Mouse (Mus musculus): ENCODE results near the gene Atad5.

Atad5 gene

DNA sequence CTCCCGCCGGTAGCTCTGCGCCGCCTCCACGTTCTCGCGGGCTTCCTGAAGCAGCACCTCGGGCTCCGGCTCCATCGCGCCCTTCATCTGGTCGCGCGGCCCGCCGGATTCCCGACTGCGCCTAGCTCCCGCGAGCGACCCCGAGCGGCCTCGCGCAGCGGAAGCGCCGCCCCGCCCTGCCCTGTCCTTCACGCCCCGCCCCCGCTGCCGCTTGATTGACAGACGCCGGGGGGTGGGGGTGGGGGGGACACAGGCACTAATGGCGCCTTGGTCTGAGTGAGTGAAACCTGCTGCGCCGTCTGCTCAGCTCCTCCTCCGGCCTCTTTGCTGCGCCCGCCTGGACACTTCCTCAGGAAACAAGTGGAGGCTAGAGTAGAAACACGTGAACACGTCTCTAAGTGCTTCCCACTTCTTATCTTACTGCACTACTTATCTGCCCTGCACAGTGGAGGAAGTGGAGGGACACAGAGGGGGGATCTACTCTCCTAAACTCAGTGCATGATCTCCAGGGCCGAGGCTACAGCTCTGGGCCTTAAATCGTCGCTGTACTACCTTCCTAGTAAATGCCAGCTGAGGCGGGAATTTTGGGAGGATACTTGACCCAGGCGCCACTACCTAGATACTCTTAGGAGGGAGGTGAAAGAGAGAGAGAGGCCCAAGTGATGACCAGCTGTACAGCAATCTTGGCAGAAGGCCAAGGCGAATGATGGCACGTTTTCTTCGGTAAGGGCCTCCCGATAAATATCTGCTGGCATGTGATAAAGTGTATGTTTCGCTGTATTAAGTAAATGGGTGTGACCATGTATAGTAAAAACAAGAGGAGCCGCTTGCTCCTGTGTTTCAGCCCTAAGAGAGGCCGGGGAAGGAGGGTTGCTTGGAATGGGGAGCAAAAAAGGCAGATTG is 8.1 kb upstream of the Atad5 start, which contains the start of gene Crlf3:
TSS of gene Crlf3 (minus strand) at position 166 of the 903 bp plus-strand sequence.
- DNase-seq (ENCODE audit: low spot score in 2 of 2): peak; percentile 93

DNA sequence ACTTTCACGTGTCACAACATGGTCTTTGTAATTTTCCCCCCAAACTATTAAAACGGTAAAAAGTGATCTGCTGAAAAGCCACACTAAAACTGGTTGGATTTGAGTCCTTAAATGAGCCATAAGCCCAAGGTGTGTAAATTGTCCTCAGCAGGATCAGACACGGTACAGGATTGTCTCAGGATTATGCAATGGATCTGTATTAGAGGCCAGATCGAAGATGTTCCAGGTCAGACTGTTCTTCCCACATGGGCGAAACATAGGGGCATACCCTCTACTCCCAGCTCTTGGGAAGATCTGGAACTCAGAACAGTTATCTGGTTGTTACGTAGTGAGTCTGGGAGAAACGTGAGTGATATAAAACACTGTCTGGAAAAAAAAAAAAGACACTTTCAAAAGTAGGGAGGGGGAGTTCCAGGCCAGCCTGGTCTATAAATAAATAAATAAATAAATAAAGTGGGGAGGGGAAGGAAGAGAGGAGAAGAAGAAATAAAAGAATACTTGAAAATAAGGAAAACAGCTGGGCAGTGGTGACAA is 7.3 kb upstream of the Atad5 start:
- DNase-seq (ENCODE audit: low spot score in 2 of 2): no peak

DNA sequence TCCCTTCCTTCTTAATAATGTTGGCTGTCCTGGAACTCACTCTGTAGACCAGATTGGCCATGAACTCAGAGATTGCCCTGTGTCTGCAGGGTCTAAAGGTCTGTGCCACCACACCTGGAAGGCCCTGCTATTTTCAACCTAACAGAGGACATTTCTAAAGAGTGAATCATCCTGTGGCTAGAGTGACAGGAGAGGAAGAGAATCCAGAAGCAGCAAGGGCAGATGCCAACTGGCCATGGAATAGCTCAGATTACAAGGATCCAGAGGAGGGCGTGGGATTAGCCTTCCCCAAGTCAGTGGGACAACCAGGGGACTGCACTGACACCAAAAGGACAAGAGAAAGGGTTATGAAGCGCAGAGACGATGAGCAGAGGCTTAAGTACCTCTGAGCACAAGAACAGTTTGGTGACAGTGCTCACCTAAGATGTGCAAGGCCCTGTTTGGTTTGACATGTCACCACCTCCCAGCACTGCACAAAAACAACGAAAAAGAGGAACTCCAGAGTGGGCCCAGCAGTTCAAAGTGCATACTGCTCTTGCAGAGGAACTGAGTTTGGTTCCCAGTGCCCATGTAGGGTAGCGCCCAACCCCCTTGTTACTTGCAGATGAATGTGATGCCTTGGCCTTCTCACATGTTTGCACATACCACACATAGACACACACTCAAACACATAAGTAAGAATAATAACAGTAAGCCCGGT is 3.7 kb upstream of the Atad5 start:
- DNase-seq (ENCODE audit: low spot score in 2 of 2): peak; percentile 80 to 81

DNA sequence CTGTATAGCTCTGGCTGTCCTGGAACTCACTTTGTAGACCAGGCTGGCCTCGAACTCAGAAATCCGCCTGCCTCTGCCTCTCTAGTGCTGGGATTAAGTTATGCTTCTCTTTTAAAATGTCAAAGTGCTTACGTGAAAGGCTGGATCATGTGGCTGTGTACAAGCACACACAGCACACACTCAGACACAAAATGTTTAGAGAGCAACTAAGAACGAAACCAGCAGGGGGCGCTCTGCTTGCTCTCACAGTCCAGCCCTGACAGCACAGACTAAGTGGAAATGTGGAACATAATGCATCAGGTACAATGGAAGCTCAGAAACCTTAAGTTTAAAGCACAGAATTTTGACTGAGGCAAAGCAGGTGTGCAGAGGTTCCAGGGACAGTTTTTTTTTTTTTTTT is 2.4 kb upstream of the Atad5 start:
- peak; percentile 83 to 86 for DNase-seq (ENCODE audit: low spot score in 2 of 2)

DNA sequence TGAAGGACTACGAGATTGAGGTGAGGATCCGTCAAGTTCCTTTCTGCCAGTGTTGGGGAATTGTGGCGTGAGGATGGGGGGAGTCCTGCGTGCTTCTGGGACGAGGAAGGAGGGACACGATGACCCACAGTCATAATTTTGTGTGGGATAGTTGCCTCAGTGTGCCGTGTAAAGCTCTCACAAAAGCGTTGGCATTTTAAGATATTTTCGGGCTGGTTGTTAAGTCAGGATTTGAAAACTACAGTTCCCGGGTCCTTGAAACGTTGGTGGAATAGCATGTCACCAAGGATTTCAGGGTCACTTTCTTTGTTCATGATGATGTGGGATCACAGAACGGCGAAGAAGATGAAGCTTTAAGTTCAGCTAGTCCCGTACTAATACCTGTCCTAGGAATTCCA is 616 bp downstream of the Atad5 start:
- no peak for DNase-seq (ENCODE audit: low spot score in 2 of 2)

DNA sequence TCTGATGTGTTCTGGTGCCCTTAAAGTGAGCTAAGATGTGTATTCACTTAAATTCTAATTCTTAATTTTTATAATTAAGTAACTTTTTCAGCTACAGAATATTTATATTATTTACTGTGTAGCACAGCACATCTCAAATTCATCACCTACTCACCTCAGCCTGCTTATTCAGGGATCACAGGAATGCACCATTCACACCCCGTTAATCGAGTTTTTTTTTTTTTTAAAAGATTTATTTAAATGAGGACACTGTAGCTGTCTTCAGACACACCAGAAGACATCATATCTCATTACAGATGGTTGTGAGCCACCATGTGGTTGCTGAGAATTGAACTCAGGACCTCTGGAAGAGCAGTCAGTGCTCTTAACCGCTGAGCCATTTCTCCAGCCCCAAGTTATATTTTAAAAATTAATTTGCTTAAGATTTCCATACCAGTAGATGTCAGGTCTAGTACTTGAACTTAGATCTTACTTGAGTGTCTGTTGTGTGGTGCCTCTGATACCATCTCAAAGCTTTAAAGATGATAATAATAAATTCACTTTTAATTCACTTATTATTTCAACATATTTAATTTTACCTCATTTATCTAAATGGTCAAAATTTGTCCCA is 1.5 kb downstream of the Atad5 start:
- DNase-seq (ENCODE audit: low spot score in 2 of 2): no peak

DNA sequence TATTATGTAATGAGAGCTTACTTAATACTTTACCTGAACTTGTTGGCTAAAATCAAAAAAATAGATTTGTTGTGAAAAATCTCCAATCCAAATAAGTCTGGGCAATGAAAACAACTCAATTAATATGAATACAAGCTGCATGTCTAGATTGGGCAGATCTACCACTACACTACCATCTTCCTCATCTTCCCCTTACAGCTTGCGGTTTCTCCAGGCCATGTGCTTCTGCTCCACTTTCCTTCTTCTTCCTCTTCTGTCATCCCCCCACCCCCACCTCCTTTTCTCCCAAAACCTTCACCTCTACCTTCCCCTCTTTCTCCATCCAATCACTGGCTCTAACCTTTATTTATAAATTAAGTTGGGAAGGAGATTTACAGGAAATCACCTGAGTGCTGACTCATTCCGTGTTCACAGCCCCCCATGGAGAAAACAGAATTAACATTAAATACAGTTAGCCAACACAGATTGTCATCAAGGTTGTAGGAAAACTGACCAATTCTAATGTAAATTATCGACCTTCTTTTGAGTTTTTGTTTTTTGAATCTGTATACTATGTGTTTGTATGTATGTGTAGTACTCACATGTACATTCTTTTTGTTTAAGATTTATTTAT is 9.3 kb downstream of the Atad5 start:
- no peak for DNase-seq (ENCODE audit: low spot score in 2 of 2)

DNA sequence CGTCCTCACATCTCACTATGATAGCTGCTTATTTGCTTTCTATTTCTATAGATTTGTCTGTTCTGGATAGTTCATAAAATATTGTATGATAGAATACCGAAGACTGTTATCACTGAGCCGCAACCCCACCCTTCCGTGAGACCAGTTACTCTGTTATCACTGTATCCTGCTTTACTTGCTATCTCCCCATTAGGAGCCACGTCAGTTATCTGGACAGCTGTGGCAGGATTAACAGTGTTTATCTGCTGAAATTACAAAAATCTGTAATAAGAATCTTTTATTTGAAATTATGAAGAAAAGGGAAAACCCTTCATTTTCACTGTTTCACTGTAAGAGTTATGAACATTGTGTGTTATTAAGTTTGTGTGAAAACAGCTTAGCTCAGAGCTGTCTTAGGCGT is 12.1 kb downstream of the Atad5 start:
- no peak for DNase-seq (ENCODE audit: low spot score in 2 of 2)

DNA sequence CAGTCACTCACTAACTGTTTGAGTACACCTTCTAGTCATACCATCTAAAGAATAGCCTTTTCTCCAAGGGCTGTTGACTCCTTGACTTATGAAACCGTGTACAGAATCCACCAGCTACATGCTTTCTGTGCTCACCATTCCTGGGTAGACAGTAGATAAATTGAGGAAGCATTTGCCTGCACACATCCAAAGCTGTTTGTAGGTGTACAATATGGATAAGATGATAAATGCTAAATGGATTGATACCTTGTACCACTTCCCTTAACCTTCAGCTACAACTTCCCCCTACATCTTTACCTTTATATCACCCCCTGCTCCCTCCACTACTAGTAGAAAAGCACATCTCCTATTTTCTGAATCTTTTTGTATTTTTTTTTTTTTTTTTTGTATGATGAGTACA is 15.2 kb downstream of the Atad5 start:
- no peak for DNase-seq (ENCODE audit: low spot score in 2 of 2)

DNA sequence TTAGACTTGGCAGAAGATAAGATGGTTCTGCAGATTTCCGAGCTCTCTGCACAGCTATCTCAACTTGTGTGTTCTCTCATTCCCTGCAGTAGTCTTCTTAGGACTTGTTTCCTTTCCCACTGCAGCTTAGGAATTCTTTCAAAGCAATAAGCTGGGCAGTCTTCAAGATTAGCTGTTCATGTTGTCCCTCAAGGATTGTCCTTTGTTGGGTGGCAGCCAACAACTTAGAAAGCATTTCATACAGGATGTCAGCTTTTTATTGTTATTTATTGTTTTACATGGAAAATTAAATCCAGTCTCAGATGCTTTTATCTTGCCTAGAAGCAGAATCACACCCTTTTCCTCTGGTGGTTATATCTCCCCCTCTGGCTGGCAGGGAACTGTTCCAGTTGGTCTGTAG is 27.2 kb downstream of the Atad5 start:
- DNase-seq (ENCODE audit: low spot score in 2 of 2): no peak

DNA sequence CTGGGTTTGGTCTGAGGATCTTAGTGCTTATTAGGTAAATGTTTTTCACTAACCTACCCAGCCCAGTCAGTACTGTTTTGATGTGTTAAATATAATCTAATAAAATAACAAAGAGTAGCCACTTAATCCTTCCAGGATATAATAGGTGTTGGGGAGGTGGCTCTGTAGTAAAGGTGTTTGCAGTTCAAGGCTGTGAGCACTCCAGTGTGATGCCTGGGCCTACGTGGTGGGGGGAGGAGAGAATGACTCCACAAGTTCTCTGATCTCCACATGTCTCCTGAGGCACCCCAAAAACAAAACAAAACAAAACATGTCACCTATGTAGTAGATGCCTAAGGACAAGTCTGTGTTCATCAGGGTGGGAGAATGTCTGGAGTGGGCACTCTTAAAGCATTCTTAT is 42.9 kb downstream of the Atad5 start:
- no peak for DNase-seq (ENCODE audit: low spot score in 2 of 2)

DNA sequence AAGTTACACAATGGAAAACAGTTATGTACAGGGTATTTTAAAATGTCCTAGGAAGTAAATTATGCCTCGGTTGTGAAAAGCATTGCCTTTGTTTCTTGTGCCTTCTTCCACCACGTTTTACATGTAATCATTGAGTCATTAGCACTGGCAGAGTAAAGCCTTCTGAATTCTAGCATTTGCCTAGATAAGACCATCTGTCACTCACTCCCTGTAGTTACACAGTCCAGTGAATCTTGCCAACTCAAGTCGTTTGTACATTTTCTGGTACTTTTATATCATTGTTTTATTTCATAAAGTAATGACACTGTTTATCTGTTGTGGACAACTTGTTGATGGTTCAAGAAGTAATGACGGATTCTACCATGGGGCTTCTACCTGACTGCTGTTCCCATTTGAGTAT is 45.5 kb downstream of the Atad5 start:
- DNase-seq (ENCODE audit: low spot score in 2 of 2): no peak

DNA sequence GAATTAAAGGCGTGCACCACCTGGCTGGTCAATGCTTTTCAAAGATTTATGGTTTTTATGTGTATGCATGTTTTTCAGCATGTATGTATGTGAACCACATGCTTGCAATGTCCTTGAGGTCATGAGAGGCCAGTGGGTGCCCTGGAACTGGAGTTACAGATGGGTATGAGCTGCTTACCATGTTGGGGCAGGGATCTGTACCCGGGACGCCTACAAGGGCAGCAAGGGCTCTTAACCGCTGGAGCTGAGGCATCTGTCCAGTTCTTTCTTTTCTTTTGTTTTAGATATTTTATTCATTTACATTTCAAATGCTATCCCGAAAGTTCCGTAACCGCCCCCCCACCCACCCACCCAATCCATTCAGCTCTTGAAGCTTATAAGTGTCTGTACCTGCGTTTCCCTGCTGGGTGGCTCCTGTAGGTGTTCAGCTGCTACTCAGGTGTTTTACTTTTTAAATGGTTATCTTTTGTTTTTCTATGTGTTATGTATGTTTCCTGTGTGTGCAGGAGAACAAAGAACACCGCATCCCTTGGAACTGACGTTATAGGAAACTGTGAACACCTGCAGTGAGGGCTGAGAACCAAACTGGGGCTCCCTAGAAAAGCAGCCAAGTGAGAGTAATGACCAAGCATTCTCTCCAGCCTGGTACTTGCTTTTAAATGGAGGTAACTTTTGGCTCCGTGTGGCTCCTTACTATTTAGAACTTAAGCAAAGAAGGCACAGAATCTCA is 46.9 kb downstream of the Atad5 start:
- DNase-seq (ENCODE audit: low spot score in 2 of 2): no peak

DNA sequence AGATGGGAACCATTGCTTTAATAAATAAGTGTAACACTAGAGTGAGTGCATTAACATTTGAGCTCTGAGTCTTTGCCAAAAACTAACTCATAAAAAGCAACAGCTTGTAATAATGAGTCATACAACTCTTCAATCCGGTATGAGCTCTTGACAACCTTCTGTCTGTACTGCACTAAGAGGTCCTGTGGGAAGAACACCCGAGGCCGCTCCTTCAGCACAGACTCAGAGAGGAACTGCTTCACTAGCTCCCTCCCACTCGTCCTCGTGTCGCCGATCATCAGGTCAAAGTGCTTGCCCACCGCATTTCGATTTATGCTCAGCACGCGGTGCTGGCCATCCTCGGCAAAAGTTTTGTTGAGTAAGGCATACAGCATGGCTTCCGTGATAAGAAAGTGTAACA is 47.6 kb downstream of the Atad5 start:
- DNase-seq (ENCODE audit: low spot score in 2 of 2): no peak

DNA sequence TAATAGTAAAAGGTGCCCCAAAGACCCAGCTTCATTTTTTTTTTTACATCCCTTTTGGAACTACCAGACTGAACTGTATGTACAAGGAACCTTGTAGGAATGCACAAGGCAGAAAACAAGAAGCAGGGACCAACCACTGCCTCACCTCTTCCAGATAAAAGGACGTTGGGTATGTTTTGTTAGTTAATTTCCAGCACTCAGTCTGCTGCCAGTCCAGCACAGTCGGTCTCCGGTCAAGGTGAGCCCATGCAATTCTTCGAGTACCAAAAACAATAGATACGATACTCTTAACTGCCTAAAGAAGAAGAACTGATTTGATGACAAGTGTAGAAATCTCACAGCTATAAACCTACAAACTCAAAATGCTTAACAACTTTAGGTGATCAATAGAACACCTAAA is 48.6 kb downstream of the Atad5 start:
- DNase-seq (ENCODE audit: low spot score in 2 of 2): no peak

DNA sequence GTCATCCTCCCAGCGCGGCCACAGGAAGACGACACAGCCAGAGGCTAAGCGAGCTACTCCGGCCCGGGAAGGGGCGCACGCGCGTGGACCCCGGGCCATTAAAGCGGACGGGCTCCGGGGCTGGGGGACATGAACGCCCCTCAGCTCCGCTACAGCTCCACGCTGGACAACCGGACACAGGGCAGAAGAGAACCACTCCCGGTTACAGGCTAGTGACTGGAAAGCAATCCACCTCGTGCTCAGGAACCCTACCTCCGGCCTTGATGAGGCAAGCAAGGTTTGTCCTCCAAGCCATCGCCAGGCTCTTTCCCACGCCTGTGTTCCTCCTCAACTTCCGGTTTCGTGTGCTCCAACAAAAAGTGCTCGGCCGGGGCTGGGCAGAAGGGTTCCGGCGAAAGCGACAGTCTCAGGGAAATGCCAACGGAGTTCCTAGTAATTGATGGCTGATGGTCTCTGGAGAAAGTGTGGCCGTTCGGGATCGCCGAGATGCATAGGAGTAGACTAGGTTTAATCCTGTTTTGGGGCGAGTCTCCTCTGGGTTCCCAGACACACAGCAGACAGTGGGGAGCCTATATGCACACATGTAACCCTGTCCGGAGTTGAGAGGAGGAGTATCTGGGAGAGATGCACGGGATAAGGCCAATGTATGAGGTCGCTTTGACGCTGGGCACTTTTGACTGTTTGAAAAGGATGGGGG is 52.8 kb downstream of the Atad5 start, which contains the start of gene Tefm:
TSS of gene Tefm (minus strand) at position 351 of the 697 bp plus-strand sequence.
- DNase-seq (ENCODE audit: low spot score in 2 of 2): peak; percentile 66 to 79

DNA sequence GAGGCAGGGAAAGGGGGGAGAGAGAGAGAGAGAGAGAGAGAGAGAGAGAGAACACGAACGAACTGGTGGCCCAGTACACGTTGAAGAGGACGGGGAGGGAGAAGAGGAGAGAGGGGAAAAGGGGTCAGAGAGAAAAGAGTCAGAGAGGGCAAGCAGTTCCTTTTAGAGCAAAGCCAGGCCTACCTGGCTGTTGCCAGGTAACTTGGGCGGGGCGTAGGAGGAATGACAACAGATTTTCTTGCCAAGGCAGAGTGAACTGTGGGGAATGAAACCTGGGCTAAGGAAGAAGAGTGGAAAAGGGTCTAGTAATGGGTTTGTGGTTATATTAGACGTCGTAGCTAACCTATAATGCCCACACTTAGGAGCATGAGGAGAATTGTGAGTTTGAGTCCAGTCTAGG is 53.7 kb downstream of the Atad5 start:
- DNase-seq (ENCODE audit: low spot score in 2 of 2): no peak

DNA sequence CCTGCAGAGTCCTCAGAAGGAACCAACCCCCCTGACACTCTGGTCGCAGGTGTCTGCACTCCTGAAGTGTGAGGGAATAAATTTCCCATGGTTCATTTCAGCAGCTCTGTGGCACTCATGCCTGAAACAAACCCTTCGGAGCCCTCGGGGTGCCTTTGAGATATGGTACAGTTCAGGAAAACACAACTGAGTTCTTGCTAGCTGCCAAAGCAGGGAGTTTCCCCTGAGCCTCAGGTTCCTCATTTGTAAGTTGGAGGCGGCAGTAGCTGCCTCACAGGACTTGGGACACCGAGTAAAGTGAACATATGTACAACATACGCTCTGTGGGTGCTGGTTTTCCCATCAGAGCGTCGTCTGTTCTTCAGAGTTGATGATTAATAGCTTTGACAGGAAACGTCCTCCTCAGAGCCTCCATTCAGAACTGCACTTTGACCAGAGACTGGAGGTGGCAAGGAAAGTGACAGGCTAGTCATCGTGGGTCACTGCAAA is 56.6 kb downstream of the Atad5 start:
- DNase-seq (ENCODE audit: low spot score in 2 of 2): peak; percentile 67 to 73

DNA sequence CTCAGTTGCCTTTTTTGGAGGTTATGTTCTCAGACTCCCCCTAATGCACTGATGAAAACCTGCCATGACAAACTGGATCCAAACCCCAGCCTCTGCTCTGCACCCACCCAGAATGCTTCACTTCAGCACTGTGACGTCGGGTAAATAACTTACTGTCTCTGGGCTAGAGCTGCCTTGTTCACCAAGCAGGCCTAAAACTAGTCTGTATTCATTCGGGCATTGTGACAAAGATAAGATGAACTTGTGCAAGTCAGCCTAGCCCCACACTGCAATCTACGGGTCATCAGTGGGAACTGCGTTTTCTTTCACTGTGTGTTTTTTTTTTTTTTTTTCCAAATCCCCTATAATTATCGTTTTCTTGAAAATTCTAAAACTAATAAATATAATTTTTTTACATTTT is 58.5 kb downstream of the Atad5 start:
- no peak for DNase-seq (ENCODE audit: low spot score in 2 of 2)

DNA sequence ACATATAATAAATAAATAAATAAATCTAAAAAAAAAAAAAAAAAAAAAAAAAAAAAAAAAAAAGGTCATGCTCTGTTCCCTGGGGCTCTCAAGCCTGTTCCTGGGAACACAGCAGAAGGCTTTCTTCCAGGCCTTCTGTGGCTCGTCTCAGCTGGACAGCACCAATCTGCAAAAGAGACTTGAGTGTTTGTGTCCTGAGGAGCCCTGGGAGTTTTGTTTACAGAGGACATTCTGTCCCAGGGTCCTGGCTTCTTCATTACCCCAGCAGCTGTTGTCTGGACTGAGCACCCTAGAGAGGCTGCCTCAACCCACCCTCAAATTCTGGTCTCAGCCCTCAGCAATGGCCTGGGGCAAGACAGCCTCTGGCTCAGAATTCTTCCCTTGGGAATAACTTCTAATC is 59.1 kb downstream of the Atad5 start:
- no peak for DNase-seq (ENCODE audit: low spot score in 2 of 2)
